Mouse (Mus musculus): ENCODE results near the gene Hnf1a. TPM values are rescaled to one million over a fixed set of nuclear protein-coding genes. Genes with fewer than 3 reads are reported as not detected.
A peak's percentile ranks its signal among the peaks of the same experiment; 100 is the strongest.

Gene Hnf1a
- polyA plus RNA-seq, 1 experiment from 2014 or later, result 0.08 TPM

GRCm38 (mm10) chr5:114996447-114996846, 25.6 kb upstream of the Hnf1a start:
- H3K9me3 ChIP-seq (ENCODE audit: control insufficient read depth, low read length), result no peaks in the 10 kb centered on the region
- H3K4me1 ChIP-seq (replicated peaks; ENCODE audit: control insufficient read depth, insufficient read depth, low read length), result no peaks in the 10 kb centered on the region
- H3K4me2 ChIP-seq (ENCODE audit: low read depth, low read length), result no peak overlapping the region
- no peaks in the 10 kb centered on the region for H3K27me3 ChIP-seq (ENCODE audit: control insufficient read depth, insufficient read depth, low read depth, low read length)
- H3K9ac ChIP-seq (ENCODE audit: low read length), result no peak overlapping the region
- no peaks in the 10 kb centered on the region for H3K36me3 ChIP-seq (ENCODE audit: control insufficient read depth, insufficient read depth, low read length)
- WGBS, result 71% methylated on average over 16 of the region's 16 CpGs
- H3K27ac ChIP-seq (ENCODE audit: low read length), result no peak overlapping the region
- H3K4me3 ChIP-seq (ENCODE audit: low read length), result no peak overlapping the region
- ATAC-seq (ENCODE audit: low read depth), result no peak

GRCm38 (mm10) chr5:114985074-114985473, 14.2 kb upstream of the Hnf1a start:
- Histone ChIP-seq H3K27ac (ENCODE audit: low read length) (no peak overlapping the region), H3K4me1 (replicated peaks; ENCODE audit: control insufficient read depth, insufficient read depth, low read length) (peaks cover 4% of the 10 kb centered on the region), H3K4me3 (ENCODE audit: low read length) (no peak overlapping the region), H3K36me3 (ENCODE audit: control insufficient read depth, insufficient read depth, low read length) (no peaks in the 10 kb centered on the region), H3K4me2 (ENCODE audit: low read depth, low read length) (no peak overlapping the region), H3K9ac (ENCODE audit: low read length) (no peak overlapping the region), H3K9me3 (ENCODE audit: control insufficient read depth, low read length) (no peaks in the 10 kb centered on the region), H3K27me3 (ENCODE audit: control insufficient read depth, insufficient read depth, low read depth, low read length) (no peaks in the 10 kb centered on the region)
- no peak for ATAC-seq (ENCODE audit: low read depth)

- no peaks in the 10 kb centered on the region for H3K27me3 ChIP-seq (ENCODE audit: control insufficient read depth, insufficient read depth, low read depth, low read length)
- no peak overlapping the region for H3K4me3 ChIP-seq (ENCODE audit: low read length)
- H3K36me3 ChIP-seq (ENCODE audit: control insufficient read depth, insufficient read depth, low read length), result no peaks in the 10 kb centered on the region
- H3K9me3 ChIP-seq (ENCODE audit: control insufficient read depth, low read length), result no peaks in the 10 kb centered on the region
- no peak for ATAC-seq (ENCODE audit: low read depth)
- no peak overlapping the region for H3K27ac ChIP-seq (ENCODE audit: low read length)
- WGBS, result 51% methylated on average over 15 of the region's 15 CpGs
- H3K4me1 ChIP-seq (replicated peaks; ENCODE audit: control insufficient read depth, insufficient read depth, low read length), result peaks cover 15% of the 10 kb centered on the region
- H3K9ac ChIP-seq (ENCODE audit: low read length), result no peak overlapping the region
- H3K4me2 ChIP-seq (ENCODE audit: low read depth, low read length), result no peak overlapping the region
Measured at GRCm38 (mm10) chr5:114982001-114982400, 11.1 kb upstream of the Hnf1a start.

- Histone ChIP-seq H3K9ac (ENCODE audit: low read length) (peak overlapping the region; percentile 59), H3K27ac (ENCODE audit: low read length) (no peak overlapping the region)
- ATAC-seq (ENCODE audit: low read depth), result peak; percentile 27
Measured at GRCm38 (mm10) chr5:114980122-114980748, 9.3 kb upstream of the Hnf1a start.

GRCm38 (mm10) chr5:114979250-114980121, 8.6 kb upstream of the Hnf1a start:
- 4% methylated on average over 32 of the region's 32 CpGs for WGBS
- H3K4me2 ChIP-seq (ENCODE audit: low read depth, low read length), result peak overlapping the region; percentile 96

More at GRCm38 (mm10) chr5:114980122-114980748, 9.3 kb upstream of the Hnf1a start:
- H3K9me3 ChIP-seq (ENCODE audit: control insufficient read depth, low read length), result no peaks in the 10 kb centered on the region
- H3K36me3 ChIP-seq (ENCODE audit: control insufficient read depth, insufficient read depth, low read length), result no peaks in the 10 kb centered on the region
- peaks cover 15% of the 10 kb centered on the region for H3K4me1 ChIP-seq (replicated peaks; ENCODE audit: control insufficient read depth, insufficient read depth, low read length)
- peak overlapping the region; percentile 96 for H3K4me2 ChIP-seq (ENCODE audit: low read depth, low read length)
- peak overlapping the region; percentile 52 for H3K4me3 ChIP-seq (ENCODE audit: low read length)
- H3K27me3 ChIP-seq (ENCODE audit: control insufficient read depth, insufficient read depth, low read depth, low read length), result no peaks in the 10 kb centered on the region
- 22% methylated on average over 16 of the region's 16 CpGs for WGBS

GRCm38 (mm10) chr5:114978888-114979249, 8.0 kb upstream of the Hnf1a start:
- WGBS, result 5% methylated on average over 6 of the region's 6 CpGs
- no peak overlapping the region for H3K27ac ChIP-seq (ENCODE audit: low read length)
- no peaks in the 10 kb centered on the region for H3K36me3 ChIP-seq (ENCODE audit: control insufficient read depth, insufficient read depth, low read length)
- H3K9ac ChIP-seq (ENCODE audit: low read length), result 0 out of 2 replicates have a peak overlapping the region, but pooled peaks have one; percentile 35
- peak overlapping the region; percentile 52 for H3K4me3 ChIP-seq (ENCODE audit: low read length)
- peak overlapping the region; percentile 96 for H3K4me2 ChIP-seq (ENCODE audit: low read depth, low read length)
- no peaks in the 10 kb centered on the region for H3K27me3 ChIP-seq (ENCODE audit: control insufficient read depth, insufficient read depth, low read depth, low read length)
- H3K4me1 ChIP-seq (replicated peaks; ENCODE audit: control insufficient read depth, insufficient read depth, low read length), result peaks cover 15% of the 10 kb centered on the region
- ATAC-seq (ENCODE audit: low read depth), result peak; percentile 41; the same call in 1 of the 2 replicates
- no peaks in the 10 kb centered on the region for H3K9me3 ChIP-seq (ENCODE audit: control insufficient read depth, low read length)

More at GRCm38 (mm10) chr5:114979250-114980121, 8.6 kb upstream of the Hnf1a start:
- ATAC-seq (ENCODE audit: low read depth), result peak; percentile 73
- peak overlapping the region; percentile 22; the same call in 1 of the 2 replicates for H3K27ac ChIP-seq (ENCODE audit: low read length)
- H3K4me3 ChIP-seq (ENCODE audit: low read length), result peak overlapping the region; percentile 52
- no peaks in the 10 kb centered on the region for H3K36me3 ChIP-seq (ENCODE audit: control insufficient read depth, insufficient read depth, low read length)
- H3K27me3 ChIP-seq (ENCODE audit: control insufficient read depth, insufficient read depth, low read depth, low read length), result no peaks in the 10 kb centered on the region
- no peaks in the 10 kb centered on the region for H3K9me3 ChIP-seq (ENCODE audit: control insufficient read depth, low read length)
- peaks cover 15% of the 10 kb centered on the region for H3K4me1 ChIP-seq (replicated peaks; ENCODE audit: control insufficient read depth, insufficient read depth, low read length)
- peak overlapping the region; percentile 59 for H3K9ac ChIP-seq (ENCODE audit: low read length)

GRCm38 (mm10) chr5:114978473-114978872, 7.6 kb upstream of the Hnf1a start:
- Histone ChIP-seq H3K36me3 (ENCODE audit: control insufficient read depth, insufficient read depth, low read length) (no peaks in the 10 kb centered on the region), H3K4me1 (replicated peaks; ENCODE audit: control insufficient read depth, insufficient read depth, low read length) (peaks cover 15% of the 10 kb centered on the region), H3K9ac (ENCODE audit: low read length) (no peak overlapping the region), H3K27ac (ENCODE audit: low read length) (no peak overlapping the region), H3K27me3 (ENCODE audit: control insufficient read depth, insufficient read depth, low read depth, low read length) (no peaks in the 10 kb centered on the region), H3K9me3 (ENCODE audit: control insufficient read depth, low read length) (no peaks in the 10 kb centered on the region), H3K4me2 (ENCODE audit: low read depth, low read length) (no peak overlapping the region; the same call in 1 of the 2 replicates), H3K4me3 (ENCODE audit: low read length) (no peak overlapping the region)
- no peak for ATAC-seq (ENCODE audit: low read depth)
- WGBS, result 48% methylated on average over 11 of the region's 11 CpGs

GRCm38 (mm10) chr5:114976935-114977334, 6.0 kb upstream of the Hnf1a start:
- Histone ChIP-seq H3K4me1 (replicated peaks; ENCODE audit: control insufficient read depth, insufficient read depth, low read length) (peaks cover 15% of the 10 kb centered on the region), H3K27ac (ENCODE audit: low read length) (no peak overlapping the region), H3K36me3 (ENCODE audit: control insufficient read depth, insufficient read depth, low read length) (no peaks in the 10 kb centered on the region), H3K9me3 (ENCODE audit: control insufficient read depth, low read length) (no peaks in the 10 kb centered on the region), H3K27me3 (ENCODE audit: control insufficient read depth, insufficient read depth, low read depth, low read length) (no peaks in the 10 kb centered on the region), H3K4me2 (ENCODE audit: low read depth, low read length) (no peak overlapping the region), H3K9ac (ENCODE audit: low read length) (no peak overlapping the region), H3K4me3 (ENCODE audit: low read length) (no peak overlapping the region)
- ATAC-seq (ENCODE audit: low read depth), result no peak

- no peak overlapping the region for H3K9ac ChIP-seq (ENCODE audit: low read length)
- WGBS, result 76% methylated on average over 8 of the region's 8 CpGs
Measured at GRCm38 (mm10) chr5:114973131-114973530, 2.2 kb upstream of the Hnf1a start.

More at GRCm38 (mm10) chr5:114973131-114973530, 2.2 kb upstream of the Hnf1a start:
- Histone ChIP-seq H3K36me3 (ENCODE audit: control insufficient read depth, insufficient read depth, low read length) (no peaks in the 10 kb centered on the region), H3K4me3 (ENCODE audit: low read length) (no peak overlapping the region), H3K4me1 (replicated peaks; ENCODE audit: control insufficient read depth, insufficient read depth, low read length) (no peaks in the 10 kb centered on the region), H3K27me3 (ENCODE audit: control insufficient read depth, insufficient read depth, low read depth, low read length) (no peaks in the 10 kb centered on the region), H3K9me3 (ENCODE audit: control insufficient read depth, low read length) (no peaks in the 10 kb centered on the region), H3K4me2 (ENCODE audit: low read depth, low read length) (no peak overlapping the region), H3K27ac (ENCODE audit: low read length) (no peak overlapping the region)
- no peak for ATAC-seq (ENCODE audit: low read depth)
